Mouse (Mus musculus): ENCODE measurements around the gene Pkd1. TPM values are rescaled to one million over a fixed set of nuclear protein-coding genes. Genes with fewer than 3 reads are reported as not detected.

Pkd1 gene
- polyA plus RNA-seq, 1 experiment from 2014 or later: 14.7 TPM

DNA sequence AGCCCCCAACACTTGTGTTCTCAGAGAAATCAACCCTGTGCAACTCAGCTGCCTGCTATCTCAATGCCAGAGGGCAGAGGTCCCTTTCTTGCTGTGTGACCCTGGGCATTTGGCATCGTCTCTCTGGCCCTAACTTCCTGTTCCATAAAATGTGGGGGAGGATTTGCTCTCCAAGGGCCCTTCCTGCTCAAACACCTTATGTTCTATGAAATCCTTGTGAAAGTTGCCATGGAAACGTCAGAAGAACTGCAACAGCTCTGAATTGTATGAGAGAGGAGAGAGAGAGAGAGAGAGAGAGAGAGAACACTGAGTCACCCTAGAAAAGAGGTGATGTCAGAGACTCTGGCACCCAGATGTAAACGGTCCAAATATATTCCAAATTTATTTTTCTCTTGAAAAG lies 12.1 kb upstream of the Pkd1 start:
- no peaks in the 10 kb centered on the region for H3K27me3 ChIP-seq (ENCODE audit: low read depth, poor library complexity, severe bottlenecking)
- H3K4me1 ChIP-seq: peaks cover 26% of the 10 kb centered on the region
- H3K27ac ChIP-seq (replicated peaks): peak overlapping the region; percentile 43; the same call in 1 of the 2 replicates
- H3K4me3 ChIP-seq: no peak overlapping the region
- 62% methylated on average over 3 of the region's 3 CpGs for WGBS
- H3K9me3 ChIP-seq (replicated peaks): no peaks in the 10 kb centered on the region
- H3K36me3 ChIP-seq: no peaks in the 10 kb centered on the region
- no peak for DNase-seq (ENCODE audit: low spot score)

DNA sequence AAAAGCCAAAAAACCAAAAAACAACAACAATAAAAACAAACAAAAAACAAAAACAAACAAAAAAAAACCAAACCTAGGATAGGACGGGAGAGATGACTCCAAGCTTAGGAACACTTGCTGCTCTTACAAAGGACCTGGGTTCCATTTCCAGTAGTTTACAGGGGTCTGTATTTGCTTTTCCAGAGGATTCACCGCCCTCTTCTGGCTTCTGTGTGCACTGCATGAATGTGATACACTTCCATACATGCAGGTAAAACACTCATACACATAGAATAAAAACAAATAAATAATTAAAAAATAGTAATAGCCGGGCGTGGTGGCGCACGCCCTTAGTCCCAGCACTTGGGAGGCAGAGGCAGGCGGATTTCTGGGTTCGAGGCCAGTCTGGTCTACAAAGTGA lies 10.7 kb upstream of the Pkd1 start:
- peak; percentile 49 for DNase-seq (ENCODE audit: low spot score)
- Histone ChIP-seq H3K4me1 (peaks cover 13% of the 10 kb centered on the region), H3K36me3 (no peaks in the 10 kb centered on the region), H3K27me3 (ENCODE audit: low read depth, poor library complexity, severe bottlenecking) (no peaks in the 10 kb centered on the region), H3K9me3 (replicated peaks) (no peaks in the 10 kb centered on the region), H3K27ac (replicated peaks) (no peak overlapping the region), H3K4me3 (no peak overlapping the region)
- WGBS: 75% methylated on average over 8 of the region's 8 CpGs

DNA sequence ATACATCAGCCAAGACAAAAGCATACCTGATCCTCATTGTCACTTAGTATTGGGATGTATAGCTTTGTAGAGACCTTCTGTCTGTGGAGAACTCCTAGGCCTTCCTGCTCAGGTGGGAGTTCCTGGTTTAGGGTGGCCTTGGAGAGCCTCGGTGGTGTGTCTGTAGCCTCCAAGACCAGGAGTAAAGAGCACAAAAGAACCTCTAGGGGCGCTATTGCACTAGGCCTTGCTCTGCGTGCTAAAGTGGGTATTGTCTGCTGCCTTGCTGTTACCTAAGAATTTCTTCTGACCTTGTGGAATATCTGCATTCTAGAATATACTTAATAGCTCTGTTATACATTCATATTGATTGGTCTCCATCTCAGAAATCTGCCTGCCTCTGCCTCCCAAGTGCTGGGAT lies 9.3 kb upstream of the Pkd1 start:
- Histone ChIP-seq H3K27ac (replicated peaks) (no peak overlapping the region), H3K4me1 (peaks cover 19% of the 10 kb centered on the region), H3K4me3 (no peak overlapping the region), H3K27me3 (ENCODE audit: low read depth, poor library complexity, severe bottlenecking) (peaks cover 9% of the 10 kb centered on the region), H3K36me3 (no peaks in the 10 kb centered on the region), H3K9me3 (replicated peaks) (no peaks in the 10 kb centered on the region)
- whole genome bisulfite sequencing: 9% methylated on average over 3 of the region's 3 CpGs
- DNase-seq (ENCODE audit: low spot score): peak; percentile 44

DNA sequence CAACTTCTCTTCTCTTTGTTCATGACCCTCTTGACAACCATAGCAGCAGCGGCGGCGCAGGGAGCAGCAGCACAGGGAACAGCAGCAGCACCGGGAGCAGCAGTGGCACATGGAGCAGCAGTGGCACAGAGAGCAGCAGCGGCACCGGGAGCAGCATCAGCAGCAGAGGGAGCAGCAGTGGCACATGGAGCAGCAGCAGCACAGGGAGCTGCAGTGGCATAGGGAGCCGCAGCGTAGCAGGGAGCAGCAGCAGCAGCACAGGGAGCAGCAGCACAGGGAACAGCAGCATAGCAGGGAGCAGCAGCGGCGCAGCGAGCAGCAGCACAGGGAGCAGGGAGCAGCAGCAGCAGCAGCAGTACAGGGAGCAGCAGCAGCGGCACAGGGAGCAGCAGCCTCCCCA lies 5.0 kb upstream of the Pkd1 start:
- Histone ChIP-seq H3K36me3 (no peaks in the 10 kb centered on the region), H3K9me3 (replicated peaks) (no peaks in the 10 kb centered on the region), H3K4me1 (peaks cover 16% of the 10 kb centered on the region), H3K4me3 (peak overlapping the region; percentile 39), H3K27ac (replicated peaks) (peak overlapping the region; percentile 59), H3K27me3 (ENCODE audit: low read depth, poor library complexity, severe bottlenecking) (peaks cover 36% of the 10 kb centered on the region)
- 22% methylated on average over 12 of the region's 12 CpGs for WGBS
- peak; percentile 29 for DNase-seq (ENCODE audit: low spot score)

DNA sequence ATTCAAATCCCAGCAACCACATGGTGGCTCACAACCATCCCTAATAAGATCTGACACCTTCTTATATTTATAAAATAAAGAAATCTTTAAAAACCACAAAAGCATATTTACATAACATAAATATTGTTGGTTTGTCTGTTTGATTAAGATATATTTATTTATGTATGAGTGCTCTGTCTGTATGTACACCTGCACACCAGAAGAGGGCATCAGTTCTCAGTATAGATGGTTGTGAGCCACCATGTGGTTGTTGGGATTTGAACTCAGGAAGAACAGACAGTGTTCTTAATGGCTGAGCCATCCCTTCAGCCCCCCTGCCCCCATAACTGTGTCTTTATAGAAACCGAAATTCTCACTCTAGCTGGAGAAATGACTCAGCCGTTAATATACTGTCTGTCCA lies 4.4 kb upstream of the Pkd1 start:
- peaks cover 22% of the 10 kb centered on the region for H3K4me1 ChIP-seq
- DNase-seq (ENCODE audit: low spot score): no peak
- H3K4me3 ChIP-seq: no peak overlapping the region
- H3K36me3 ChIP-seq: 0 out of 2 replicates have a peak, but pooled peaks cover 3% of the 10 kb centered on the region
- H3K27me3 ChIP-seq (ENCODE audit: low read depth, poor library complexity, severe bottlenecking): peaks cover 36% of the 10 kb centered on the region
- no peak overlapping the region for H3K27ac ChIP-seq (replicated peaks)
- H3K9me3 ChIP-seq (replicated peaks): no peaks in the 10 kb centered on the region
- 86% methylated on average over 2 of the region's 2 CpGs for WGBS

DNA sequence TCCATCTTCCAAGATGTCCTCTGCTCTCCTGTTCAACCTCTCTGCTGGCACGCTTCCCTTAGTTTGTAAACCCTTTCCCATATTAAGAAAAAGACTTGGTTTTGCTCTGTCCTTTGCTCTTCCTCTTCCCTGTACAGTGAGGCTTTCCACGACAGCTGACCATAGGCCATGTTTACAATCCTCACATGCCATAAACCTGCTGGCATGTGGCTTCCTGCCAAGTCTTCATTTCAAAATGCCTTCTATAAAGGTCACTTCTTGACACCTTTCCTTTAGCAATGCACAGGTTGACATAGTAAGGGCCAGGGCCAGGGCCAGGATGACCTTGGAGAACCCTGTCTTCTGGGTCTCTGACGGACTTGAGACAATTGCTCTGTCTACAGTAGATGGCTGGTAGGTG lies 3.4 kb upstream of the Pkd1 start:
- 85% methylated on average over 3 of the region's 3 CpGs for WGBS
- Histone ChIP-seq H3K27ac (replicated peaks) (no peak overlapping the region), H3K4me1 (peaks cover 32% of the 10 kb centered on the region), H3K4me3 (no peak overlapping the region), H3K36me3 (0 out of 2 replicates have a peak, but pooled peaks cover 3% of the 10 kb centered on the region), H3K9me3 (replicated peaks) (no peaks in the 10 kb centered on the region), H3K27me3 (ENCODE audit: low read depth, poor library complexity, severe bottlenecking) (peaks cover 36% of the 10 kb centered on the region)
- DNase-seq (ENCODE audit: low spot score): no peak

DNA sequence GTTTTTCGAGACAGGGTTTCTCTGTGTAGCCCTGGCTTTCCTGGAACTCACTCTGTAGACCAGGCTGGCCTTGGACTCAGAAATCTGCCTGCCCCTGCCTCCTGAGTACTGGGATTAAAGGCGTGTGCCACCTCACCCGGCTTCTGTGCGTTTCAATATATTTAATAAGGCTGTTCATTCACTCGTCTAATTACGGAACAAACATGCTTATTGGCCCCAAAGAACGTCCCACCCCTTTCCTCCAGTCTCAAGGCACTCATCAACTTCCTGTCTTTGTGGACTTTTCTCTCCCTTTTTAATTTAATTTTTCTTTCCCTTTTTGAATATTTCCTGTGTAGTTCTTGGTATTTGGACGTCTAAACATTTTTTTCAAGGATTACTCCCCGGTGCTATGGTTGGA lies 1.2 kb upstream of the Pkd1 start:
- DNase-seq (ENCODE audit: low spot score): no peak
- Histone ChIP-seq H3K36me3 (0 out of 2 replicates have a peak, but pooled peaks cover 3% of the 10 kb centered on the region), H3K4me1 (peaks cover 44% of the 10 kb centered on the region), H3K4me3 (peak overlapping the region; percentile 89; the same call in 1 of the 2 replicates), H3K27me3 (ENCODE audit: low read depth, poor library complexity, severe bottlenecking) (peaks cover 36% of the 10 kb centered on the region), H3K9me3 (replicated peaks) (no peaks in the 10 kb centered on the region), H3K27ac (replicated peaks) (no peak overlapping the region)
- WGBS: 45% methylated on average over 9 of the region's 9 CpGs

DNA sequence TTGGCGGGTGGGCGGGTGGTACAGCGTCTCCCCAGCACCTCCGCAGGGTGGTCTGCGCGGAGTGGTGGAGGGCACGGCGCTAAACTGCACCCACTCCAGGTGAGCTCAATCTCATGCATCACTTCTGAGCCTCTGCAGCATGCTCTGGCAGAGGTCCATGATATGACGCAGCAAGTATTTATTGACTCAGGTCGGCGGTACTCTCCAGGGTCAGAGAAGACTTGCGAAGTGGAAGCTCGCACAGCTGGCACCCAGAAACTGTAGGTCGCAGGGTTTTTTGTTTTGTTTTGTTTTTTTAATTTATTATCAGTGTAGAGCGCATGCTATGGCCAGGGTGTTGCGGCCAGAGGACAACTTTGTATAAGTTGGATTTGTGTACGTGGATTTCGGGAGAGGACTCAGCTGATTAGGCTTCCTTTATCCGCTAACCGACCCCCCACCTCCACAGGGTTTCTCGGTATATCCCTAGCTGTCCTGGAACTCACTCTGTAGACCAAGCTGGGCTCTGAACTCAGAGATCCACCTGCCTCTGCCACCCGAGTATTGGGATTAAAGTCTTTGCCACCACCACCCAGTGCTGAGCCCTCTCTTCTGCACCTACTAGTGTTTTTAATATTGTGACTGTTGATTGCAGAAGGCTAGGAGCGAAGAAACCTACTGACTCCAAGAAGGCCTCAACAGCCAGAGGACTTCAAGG lies 565 bp upstream of the Pkd1 start:
- Histone ChIP-seq H3K4me1 (peaks cover 44% of the 10 kb centered on the region), H3K27ac (replicated peaks) (peak overlapping the region; percentile 98), H3K27me3 (ENCODE audit: low read depth, poor library complexity, severe bottlenecking) (peaks cover 36% of the 10 kb centered on the region), H3K36me3 (0 out of 2 replicates have a peak, but pooled peaks cover 3% of the 10 kb centered on the region), H3K4me3 (peak overlapping the region; percentile 89), H3K9me3 (replicated peaks) (no peaks in the 10 kb centered on the region)
- DNase-seq (ENCODE audit: low spot score): peak; percentile 34
- 5% methylated on average over 23 of the region's 23 CpGs for WGBS

DNA sequence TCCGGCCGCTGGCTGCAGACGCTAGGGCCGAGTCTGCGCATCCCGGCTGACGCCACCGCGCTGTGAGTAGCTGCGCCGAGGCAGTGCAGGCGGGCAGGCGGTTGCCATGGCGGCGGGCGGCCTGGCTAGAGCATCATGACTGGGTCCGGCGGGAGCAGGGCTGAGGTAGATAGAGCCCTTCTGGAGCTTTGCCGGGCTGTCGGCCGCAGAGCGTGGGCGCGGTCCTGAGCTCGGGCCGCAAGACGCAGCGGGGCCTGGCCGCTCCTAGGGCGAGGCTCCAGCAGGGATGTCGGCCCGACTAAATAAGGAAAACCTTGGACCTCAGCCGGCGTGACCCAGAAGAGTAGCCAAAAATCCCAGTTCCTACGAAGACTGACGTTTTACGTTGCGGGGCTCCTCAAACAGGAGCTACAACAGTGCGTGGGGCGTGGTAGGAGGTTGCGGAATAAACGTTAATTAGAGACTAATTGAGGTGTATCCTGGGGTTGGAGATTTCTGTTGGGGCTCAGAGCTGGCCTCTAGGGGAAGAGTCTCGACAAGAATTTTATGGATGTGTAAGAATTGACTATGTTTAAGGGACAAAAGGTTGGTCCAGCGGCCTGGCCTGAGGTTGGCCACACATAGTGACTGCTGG lies 899 bp downstream of the Pkd1 start:
- peaks cover 28% of the 10 kb centered on the region for H3K27me3 ChIP-seq (ENCODE audit: low read depth, poor library complexity, severe bottlenecking)
- H3K9me3 ChIP-seq (replicated peaks): no peaks in the 10 kb centered on the region
- peak overlapping the region; percentile 89 for H3K4me3 ChIP-seq
- under 1% methylated on average over 44 of the region's 44 CpGs for WGBS
- peaks cover 39% of the 10 kb centered on the region for H3K4me1 ChIP-seq
- H3K36me3 ChIP-seq: 0 out of 2 replicates have a peak, but pooled peaks cover 3% of the 10 kb centered on the region
- DNase-seq (ENCODE audit: low spot score): peak; percentile 89
- peak overlapping the region; percentile 98 for H3K27ac ChIP-seq (replicated peaks)

DNA sequence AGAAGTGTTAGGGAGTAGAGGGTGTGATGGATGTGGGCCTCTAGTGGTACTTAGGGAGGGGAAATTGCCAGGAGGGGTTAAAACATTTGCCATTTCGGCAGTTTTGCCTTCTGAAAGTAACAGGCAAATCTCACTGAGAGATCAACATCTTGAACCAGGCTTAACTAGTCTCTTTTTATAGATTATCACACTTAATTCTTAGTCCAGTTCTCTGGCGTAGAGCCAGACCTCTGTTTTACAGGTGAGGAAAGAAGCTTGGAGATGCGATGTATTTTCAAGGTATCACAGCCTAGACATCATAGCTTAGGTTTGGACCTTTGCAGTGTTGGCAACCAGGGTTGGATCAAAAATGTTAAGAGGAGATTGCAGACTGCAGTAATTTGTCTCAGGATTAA lies 1.4 kb downstream of the Pkd1 start:
- 0 out of 2 replicates have a peak, but pooled peaks cover 3% of the 10 kb centered on the region for H3K36me3 ChIP-seq
- peaks cover 39% of the 10 kb centered on the region for H3K4me1 ChIP-seq
- peak overlapping the region; percentile 89 for H3K4me3 ChIP-seq
- no peak for DNase-seq (ENCODE audit: low spot score)
- WGBS: 63% methylated on average over 3 of the region's 3 CpGs
- peak overlapping the region; percentile 98 for H3K27ac ChIP-seq (replicated peaks)
- peaks cover 25% of the 10 kb centered on the region for H3K27me3 ChIP-seq (ENCODE audit: low read depth, poor library complexity, severe bottlenecking)
- H3K9me3 ChIP-seq (replicated peaks): no peaks in the 10 kb centered on the region

DNA sequence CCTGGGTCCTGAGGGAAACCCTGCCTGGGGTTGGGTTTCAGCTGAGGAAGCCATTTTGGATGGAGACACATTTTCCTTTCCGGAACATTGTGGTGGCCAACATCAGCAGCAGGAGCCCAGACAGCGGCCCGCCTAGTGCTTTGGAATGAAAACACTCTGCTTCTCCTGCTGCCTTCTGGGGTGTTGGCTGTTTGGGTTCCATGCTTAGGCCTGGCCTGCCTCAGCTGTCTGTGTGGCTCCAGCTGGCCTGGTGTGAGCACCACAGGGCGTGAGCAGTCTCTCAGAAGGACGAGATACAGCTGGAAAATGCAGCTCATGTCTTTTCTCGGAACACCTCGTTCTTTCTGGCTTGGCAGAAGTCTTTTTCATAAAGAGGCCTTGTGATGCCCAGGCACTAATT lies 7.5 kb downstream of the Pkd1 start:
- 86% methylated on average over 7 of the region's 7 CpGs for WGBS
- Histone ChIP-seq H3K36me3 (peaks cover 8% of the 10 kb centered on the region), H3K4me1 (peaks cover 32% of the 10 kb centered on the region), H3K9me3 (replicated peaks) (no peaks in the 10 kb centered on the region), H3K4me3 (peak overlapping the region; percentile 10; the same call in 1 of the 2 replicates), H3K27ac (replicated peaks) (0 out of 2 replicates have a peak overlapping the region, but pooled peaks have one; percentile 33), H3K27me3 (ENCODE audit: low read depth, poor library complexity, severe bottlenecking) (no peaks in the 10 kb centered on the region)
- DNase-seq (ENCODE audit: low spot score): no peak

DNA sequence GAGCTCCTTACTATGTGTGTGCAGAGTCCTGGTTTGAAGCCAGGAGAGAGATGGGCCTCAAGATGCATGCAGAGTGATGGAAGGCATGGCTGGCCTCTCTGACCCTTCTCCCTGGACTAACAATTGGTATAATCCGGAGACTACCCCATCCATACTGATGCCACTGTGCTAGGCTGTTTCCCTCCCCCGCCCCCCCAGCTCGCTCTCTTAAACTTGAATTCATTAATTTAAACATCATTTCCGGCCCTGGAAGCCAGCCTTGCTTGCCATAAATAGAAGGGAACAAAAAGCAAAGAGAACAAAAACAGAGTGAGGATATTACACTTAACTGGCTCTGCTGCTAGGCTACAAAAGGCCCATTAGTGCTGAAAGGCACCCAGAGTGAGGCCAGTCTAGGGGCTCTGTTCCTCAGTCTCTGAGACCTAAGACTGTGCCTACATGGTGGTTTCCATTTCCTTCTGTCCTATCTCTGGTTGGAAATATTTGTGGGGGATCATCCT lies 9.0 kb downstream of the Pkd1 start:
- DNase-seq (ENCODE audit: low spot score): peak; percentile 38
- 39% methylated on average over 4 of the region's 4 CpGs for WGBS
- Histone ChIP-seq H3K27me3 (ENCODE audit: low read depth, poor library complexity, severe bottlenecking) (no peaks in the 10 kb centered on the region), H3K9me3 (replicated peaks) (no peaks in the 10 kb centered on the region), H3K4me1 (peaks cover 28% of the 10 kb centered on the region), H3K36me3 (peaks cover 8% of the 10 kb centered on the region), H3K4me3 (peak overlapping the region; percentile 5), H3K27ac (replicated peaks) (peak overlapping the region; percentile 86)

DNA sequence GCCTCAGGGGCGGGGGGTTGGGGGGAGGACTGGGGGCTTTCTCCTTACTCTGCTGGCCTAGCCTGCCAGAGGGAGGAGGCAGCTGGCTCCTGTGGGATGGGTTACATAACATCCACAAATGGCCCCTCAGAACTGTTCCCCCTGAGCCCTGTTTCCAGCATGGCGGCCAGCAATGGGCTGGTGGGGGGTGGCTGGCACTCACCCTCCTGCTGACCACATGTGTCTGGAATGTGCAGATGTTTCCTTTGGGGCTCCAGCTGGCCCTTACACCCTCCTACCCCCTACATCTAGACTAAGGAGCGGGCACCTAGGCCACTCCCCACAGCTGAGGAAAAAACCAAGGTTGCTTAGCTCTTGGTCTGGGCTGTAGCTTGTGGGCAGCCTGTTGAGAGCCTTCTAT lies 9.5 kb downstream of the Pkd1 start:
- Histone ChIP-seq H3K4me1 (peaks cover 28% of the 10 kb centered on the region), H3K27me3 (ENCODE audit: low read depth, poor library complexity, severe bottlenecking) (no peaks in the 10 kb centered on the region), H3K9me3 (replicated peaks) (no peaks in the 10 kb centered on the region), H3K27ac (replicated peaks) (peak overlapping the region; percentile 86), H3K36me3 (peaks cover 8% of the 10 kb centered on the region), H3K4me3 (peak overlapping the region; percentile 5)
- peak; percentile 23 for DNase-seq (ENCODE audit: low spot score)
- WGBS: 60% methylated on average over 3 of the region's 3 CpGs

Measured in midbrain, embryonic 10.5 days (tissue).